Mouse (Mus musculus): ENCODE results near the gene Tiam2. TPM values are rescaled to one million over a fixed set of nuclear protein-coding genes. Genes with fewer than 3 reads are reported as not detected.

The Tiam2 gene
- polyA plus RNA-seq, 1 experiment = 0.38 TPM

DNA sequence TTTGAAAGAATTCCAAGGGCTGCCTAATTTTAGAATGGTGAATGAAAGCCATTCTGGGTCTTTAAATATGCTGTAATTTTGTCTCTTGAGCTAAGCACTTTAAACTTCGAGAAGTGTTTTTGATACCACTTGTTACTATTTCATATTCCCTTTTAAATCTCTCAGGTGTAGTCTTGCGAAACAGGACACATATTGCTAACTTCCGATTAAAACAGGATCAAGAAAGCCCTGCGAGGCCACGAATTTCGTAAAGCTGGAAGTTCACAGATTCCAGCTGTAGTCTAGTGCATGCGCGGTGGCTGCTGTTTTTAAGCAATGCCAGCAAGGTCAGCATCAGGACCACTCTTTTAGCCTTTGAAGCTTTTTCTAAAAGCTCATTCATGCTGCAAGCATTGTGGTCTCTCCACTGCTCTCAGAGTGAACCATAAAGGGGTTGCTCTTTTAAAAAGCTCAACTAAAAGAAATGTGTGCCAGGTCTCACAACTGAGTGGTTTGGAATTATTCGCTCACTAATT is 232.0 kb downstream of the Tiam2 start:
- Histone ChIP-seq H3K27ac (ENCODE audit: insufficient read depth, low read depth, low read length) (peak overlapping the region; percentile 59), H3K4me3 (ENCODE audit: insufficient read depth, low read length) (peak overlapping the region; percentile 55), H3K4me1 (ENCODE audit: control insufficient read depth, insufficient read depth, low read length) (peaks cover 7% of the 10 kb centered on the region)
- no peak for TF ChIP-seq CTCF (IDR thresholded peaks at IDR 0.05; ENCODE audit: low read depth, low read length)
- no peak for TF ChIP-seq POLR2A (IDR thresholded peaks at IDR 0.05; ENCODE audit: borderline replicate concordance, low read depth, low read length)

DNA sequence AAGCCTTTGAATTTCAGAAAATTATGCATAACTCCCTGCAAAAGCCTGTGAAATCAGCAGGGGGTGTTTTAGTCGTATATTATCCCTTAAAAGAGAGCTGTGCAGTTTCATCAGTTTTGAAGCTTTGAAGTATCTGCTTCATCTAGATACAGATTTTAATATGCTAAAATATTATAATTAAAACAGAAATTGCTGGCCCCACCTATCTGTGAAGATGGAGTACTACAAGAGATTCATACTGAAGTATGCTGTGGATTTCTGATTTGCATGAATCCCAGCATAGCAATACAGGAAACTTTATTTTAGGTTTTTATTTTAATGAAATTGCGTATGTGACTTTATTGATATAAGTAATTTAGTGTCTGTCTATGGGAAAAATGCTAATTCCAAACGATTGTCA is 234.2 kb downstream of the Tiam2 start:
- Histone ChIP-seq H3K4me1 (ENCODE audit: control insufficient read depth, insufficient read depth, low read length) (peaks cover 7% of the 10 kb centered on the region), H3K27ac (ENCODE audit: insufficient read depth, low read depth, low read length) (no peak overlapping the region), H3K4me3 (ENCODE audit: insufficient read depth, low read length) (no peak overlapping the region)
- no peak for TF ChIP-seq POLR2A (IDR thresholded peaks at IDR 0.05; ENCODE audit: borderline replicate concordance, low read depth, low read length)
- no peak for TF ChIP-seq CTCF (IDR thresholded peaks at IDR 0.05; ENCODE audit: low read depth, low read length)

- Histone ChIP-seq H3K27ac (ENCODE audit: insufficient read depth, low read depth, low read length) (no peak overlapping the region), H3K4me3 (ENCODE audit: insufficient read depth, low read length) (no peak overlapping the region), H3K4me1 (ENCODE audit: control insufficient read depth, insufficient read depth, low read length) (peaks cover 5% of the 10 kb centered on the region)
- TF ChIP-seq POLR2A (IDR thresholded peaks at IDR 0.05; ENCODE audit: borderline replicate concordance, low read depth, low read length) (no peak), CTCF (IDR thresholded peaks at IDR 0.05; ENCODE audit: low read depth, low read length) (no peak)
Observed at GRCm38 (mm10) chr17:3562405-3562804, 236.0 kb downstream of the Tiam2 start.

DNA sequence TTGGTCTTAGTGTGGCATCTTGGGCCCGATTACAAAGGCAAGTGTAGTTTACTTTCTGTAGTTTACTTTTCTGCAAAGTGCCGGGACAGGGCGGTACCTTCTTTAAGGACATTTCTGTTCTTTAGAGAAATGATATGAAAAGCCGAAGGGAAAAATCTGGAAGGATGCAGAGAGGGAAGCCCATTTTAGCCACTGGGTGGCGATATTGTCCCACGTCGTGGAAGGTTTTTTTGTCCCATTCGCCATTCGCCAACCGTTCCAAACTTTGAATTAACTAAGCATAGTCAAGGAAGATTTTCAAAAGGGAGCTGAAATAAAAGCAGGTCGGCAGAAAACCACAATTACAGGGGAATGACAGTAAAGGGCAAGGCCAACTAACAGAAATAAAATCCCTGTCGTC is 244.5 kb downstream of the Tiam2 start:
- Histone ChIP-seq H3K27ac (ENCODE audit: insufficient read depth, low read depth, low read length) (no peak overlapping the region), H3K4me1 (ENCODE audit: control insufficient read depth, insufficient read depth, low read length) (no peaks in the 10 kb centered on the region), H3K4me3 (ENCODE audit: insufficient read depth, low read length) (no peak overlapping the region)
- TF ChIP-seq CTCF (IDR thresholded peaks at IDR 0.05; ENCODE audit: low read depth, low read length) = peak; percentile 65
- TF ChIP-seq POLR2A (IDR thresholded peaks at IDR 0.05; ENCODE audit: borderline replicate concordance, low read depth, low read length) = no peak

Other genes with a start within 250 kb of the Tiam2 start
- 19.4 and 22.3 TPM in 2 replicates for gene Scaf8, start 211.6 kb upstream of the Tiam2 start, polyA plus RNA-seq (2012; ENCODE audit: insufficient read depth, insufficient read length, missing spikeins)
- gene Cldn20, start 206.0 kb downstream of the Tiam2 start, polyA plus RNA-seq (2012; ENCODE audit: insufficient read depth, insufficient read length, missing spikeins) = not detected in 2 replicates
- 6.5 and 7.7 TPM in 2 replicates for gene Tfb1m, start 231.2 kb downstream of the Tiam2 start, polyA plus RNA-seq (2012; ENCODE audit: insufficient read depth, insufficient read length, missing spikeins)